Mouse (Mus musculus) CH12.LX (cell line): ENCODE measurements at regions not wholly inside any gene's neighbourhood (a gene's known extent, or its start where the extent isn't known, plus 50 kb on each side); places are given as distances from the start of the nearest gene placed in this dataset.

ENCODE experiments used
- DNase-seq: peaks from one replicate; pipeline ENCODE4 v3.0.0-alpha.2; 2013; ENCODE audit errors: extremely low read depth
- H3K27ac ChIP-seq: 2 replicates; pipeline ENCODE4 v1.5.1; 2012; ENCODE audit warnings: low read depth, mild to moderate bottlenecking, control low read depth, moderate library complexity; ENCODE audit not compliant: insufficient read depth
- H3K27me3 ChIP-seq: replicated peaks from 2 replicates; pipeline ENCODE3; 2012; ENCODE audit warnings: inconsistent platforms
- H3K36me3 ChIP-seq, 2 experiments: replicated peaks in 1 of 2; 2 replicates each; pipeline versions ENCODE3 to v1.6.1; 2012; ENCODE audit warnings: inconsistent platforms in 1 of 2, low read length in 1 of 2, mild to moderate bottlenecking in 1 of 2, mixed read lengths in 1 of 2, moderate library complexity in 1 of 2; ENCODE audit not compliant: control insufficient read depth in 1 of 2, insufficient read depth in 1 of 2
- H3K4me1 ChIP-seq, 2 experiments: 2 replicates each; pipeline ENCODE4 v1.6.1; 2012; ENCODE audit warnings: inconsistent platforms in 1 of 2, moderate library complexity in 1 of 2; ENCODE audit not compliant: insufficient read depth in 2 of 2, control insufficient read depth in 1 of 2
- H3K4me2 ChIP-seq: 2 replicates; pipeline ENCODE4 v1.6.1; 2012; ENCODE audit warnings: low read depth, mild to moderate bottlenecking, control low read depth; ENCODE audit not compliant: poor library complexity, insufficient read depth, severe bottlenecking
- H3K4me3 ChIP-seq, 3 experiments: fragments of 150-350 bp in 1 of 3; sonication (generic) in 1 of 3; replicated peaks in 1 of 3; 2 replicates each; pipeline versions ENCODE3 to v1.5.1; 2011 to 2012; ENCODE audit warnings: low read depth in 2 of 3, low read length in 2 of 3, mild to moderate bottlenecking in 2 of 3, moderate library complexity in 2 of 3, control low read depth in 1 of 3, improper control_type of control experiment in 1 of 3, inconsistent platforms in 1 of 3, mixed read lengths in 1 of 3; ENCODE audit not compliant: poor library complexity in 1 of 3
- H3K79me2 ChIP-seq: replicated peaks from 2 replicates; pipeline ENCODE4 v1.6.1; 2012; ENCODE audit warnings: mild to moderate bottlenecking, moderate library complexity; ENCODE audit not compliant: control insufficient read depth, poor library complexity, insufficient read depth, severe bottlenecking; ENCODE audit errors: extremely low read depth
- H3K9ac ChIP-seq: 2 replicates; pipeline ENCODE4 v1.6.1; 2012; ENCODE audit warnings: low read depth, mild to moderate bottlenecking, control low read depth, moderate library complexity; ENCODE audit not compliant: insufficient read depth
- H3K9me3 ChIP-seq: replicated peaks from 2 replicates; pipeline ENCODE3; 2012; ENCODE audit warnings: low read length, inconsistent platforms, mixed read lengths
- CHD2 ChIP-seq: IDR thresholded peaks from 2 replicates; pipeline ENCODE4 v1.6.1; 2011; ENCODE audit warnings: low read length, improper control_type of control experiment
- CTCF ChIP-seq, 2 experiments: IDR thresholded peaks in 1 of 2; conservative IDR thresholded peaks in 1 of 2; 2 replicates each; pipeline ENCODE4 v1.5.1; 2011 to 2012; ENCODE audit warnings: low read depth in 2 of 2, low read length in 2 of 2, improper control_type of control experiment in 1 of 2, inconsistent platforms in 1 of 2, mild to moderate bottlenecking in 1 of 2, moderate library complexity in 1 of 2
- EP300 ChIP-seq: IDR thresholded peaks from 2 replicates; pipeline ENCODE4 v1.6.1; 2011; ENCODE audit warnings: low read length, improper control_type of control experiment
- JUND ChIP-seq: conservative IDR thresholded peaks from 2 replicates; pipeline ENCODE4 v1.6.1; 2011; ENCODE audit warnings: low read depth, low read length, improper control_type of control experiment
- KAT2A ChIP-seq: IDR thresholded peaks from 2 replicates; pipeline ENCODE4 v1.6.1; 2012; ENCODE audit warnings: low read length, improper control_type of control experiment, inconsistent platforms; ENCODE audit not compliant: insufficient replicate concordance
- MAX ChIP-seq: IDR thresholded peaks from 2 replicates; pipeline ENCODE4 v1.6.1; 2011; ENCODE audit warnings: low read length, improper control_type of control experiment
- MAZ ChIP-seq: IDR thresholded peaks from 2 replicates; pipeline ENCODE4 v1.6.1; 2012; ENCODE audit warnings: low read depth, mild to moderate bottlenecking, inconsistent platforms, low read length, improper control_type of control experiment, moderate library complexity
- MEF2A ChIP-seq: IDR thresholded peaks from 2 replicates; pipeline ENCODE4 v1.6.1; 2014; ENCODE audit warnings: low read depth, mild to moderate bottlenecking, inconsistent platforms, low read length, improper control_type of control experiment, borderline replicate concordance
- PAX5 ChIP-seq: IDR thresholded peaks from 2 replicates; pipeline ENCODE4 v1.6.1; 2012; ENCODE audit warnings: low read length, inconsistent platforms, mixed read lengths
- POLR2AphosphoS2 ChIP-seq: IDR thresholded peaks from 2 replicates; pipeline ENCODE4 v1.6.1; 2011; ENCODE audit warnings: low read depth, low read length, improper control_type of control experiment
- RAD21 ChIP-seq: IDR thresholded peaks from 2 replicates; pipeline ENCODE4 v1.6.1; 2011; ENCODE audit warnings: low read depth, mild to moderate bottlenecking, low read length, improper control_type of control experiment, moderate library complexity
- SIN3A ChIP-seq: IDR thresholded peaks from 2 replicates; pipeline ENCODE4 v1.6.1; 2012; ENCODE audit warnings: low read length, improper control_type of control experiment, inconsistent platforms
- SMC3 ChIP-seq: IDR thresholded peaks from 2 replicates; pipeline ENCODE4 v1.6.1; 2011; ENCODE audit warnings: low read depth, low read length, improper control_type of control experiment
- ZC3H11A ChIP-seq: IDR thresholded peaks from 2 replicates; pipeline ENCODE4 v1.6.1; 2012; ENCODE audit warnings: low read depth, mild to moderate bottlenecking, inconsistent platforms, low read length, improper control_type of control experiment
- ZMIZ1 ChIP-seq: IDR thresholded peaks from 2 replicates; pipeline ENCODE4 v1.6.1; 2012; ENCODE audit warnings: low read depth, mild to moderate bottlenecking, inconsistent platforms, low read length, improper control_type of control experiment
- dilution Hi-C: fragments of 300-500 bp; cut with MboI; formaldehyde crosslinking; loops from 2 replicates; pipeline ENCODE4 v1.14.3; 2020; ENCODE audit warnings: low sequenced_read_pairs; ENCODE audit not compliant: extremely low pct_unique_long_range_greater_than_20kb, extremely low pct_ligation_motif_present
- in situ Hi-C: fragments of 300-500 bp; cut with MboI; formaldehyde crosslinking; loops from 3 replicates; pipeline ENCODE4 v1.14.3; 2019; ENCODE audit warnings: low sequenced_read_pairs, low pct_ligation_motif_present, low pct_unique_long_range_greater_than_20kb, mixed read lengths

GRCm38 (mm10) chr2:148502321-148502720, 59.0 kb upstream of the Cd93 start:
- TF ChIP-seq CHD2 (no peak), ZC3H11A (no peak), JUND (no peak), RAD21 (no peak), SIN3A (no peak), PAX5 (no peak), SMC3 (no peak), POLR2AphosphoS2 (no peak), MAZ (no peak), MEF2A (no peak), MAX (no peak)
- DNase-seq: no peak
- no peaks in the 10 kb centered on the region for H3K27me3 ChIP-seq
- H3K4me2 ChIP-seq: no peak overlapping the region
- no peak overlapping the region for H3K9ac ChIP-seq
- no peak overlapping the region for H3K27ac ChIP-seq
- no peaks in the 10 kb centered on the region for H3K9me3 ChIP-seq
- H3K36me3 ChIP-seq: no peaks in the 10 kb centered on the region
- dilution Hi-C loops: no loop called here
- no peak overlapping the region for H3K4me3 ChIP-seq
- H3K4me1 ChIP-seq: no peaks in the 10 kb centered on the region
- H3K79me2 ChIP-seq: no peaks in the 10 kb centered on the region
- in situ Hi-C loops: no loop called here

GRCm38 (mm10) chr2:148500235-148500936, 57.0 kb upstream of the Cd93 start:
- Histone ChIP-seq H3K9ac (no peak overlapping the region), H3K79me2 (no peaks in the 10 kb centered on the region), H3K9me3 (no peaks in the 10 kb centered on the region), H3K27me3 (no peaks in the 10 kb centered on the region), H3K4me1 (no peaks in the 10 kb centered on the region), H3K27ac (no peak overlapping the region)
- dilution Hi-C loops: no loop called here
- peak in 1 of 2 experiments; percentile 42; a peak in 1 of 4 replicates for TF ChIP-seq CTCF (conservative IDR thresholded peaks at IDR 0.05 in 1 of 2, IDR thresholded peaks at IDR 0.05 in 1 of 2; ENCODE audit: low read depth in 2 of 2, low read length in 2 of 2)
- no peak for TF ChIP-seq EP300
- no peak for TF ChIP-seq KAT2A
- TF ChIP-seq SMC3: peak; percentile 23
- TF ChIP-seq ZMIZ1: no peak
- TF ChIP-seq SIN3A: no peak
- TF ChIP-seq, all 38 proteins: peak for 2
- in situ Hi-C loops: no loop called here
- H3K4me3 ChIP-seq: no peak overlapping the region
- DNase-seq: no peak
- H3K36me3 ChIP-seq: no peaks in the 10 kb centered on the region
- H3K4me2 ChIP-seq: no peak overlapping the region
